Mouse (Mus musculus): ENCODE results near the gene Gramd1a. TPM values are rescaled to one million over a fixed set of nuclear protein-coding genes. Genes with fewer than 3 reads are reported as not detected.
A peak's percentile ranks its signal among the peaks of the same experiment; 100 is the strongest.

Gramd1a gene
- polyA plus RNA-seq, 1 experiment: 64.9 TPM

DNA sequence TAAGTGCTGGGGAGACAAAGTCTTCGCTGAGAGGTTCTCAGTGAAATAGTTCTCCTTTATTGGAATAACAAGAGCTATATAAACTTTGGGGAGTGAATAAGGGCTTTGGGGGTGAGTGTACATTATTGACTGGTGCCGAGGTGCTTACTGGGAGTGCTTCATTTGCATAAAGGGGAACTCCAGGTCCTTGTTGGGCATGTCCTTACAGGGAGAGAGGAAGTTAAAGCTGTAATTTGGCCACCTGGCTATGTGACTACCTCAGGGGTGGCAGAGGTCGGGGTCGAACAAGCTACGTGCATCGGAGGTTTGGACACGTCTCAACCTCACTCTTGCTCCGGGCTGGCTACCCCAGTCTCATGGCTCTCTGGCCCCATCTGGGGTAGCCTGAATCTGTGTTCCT lies 18.8 kb upstream of the Gramd1a start:
- H3K4me1 ChIP-seq (ENCODE audit: control insufficient read depth, insufficient read depth, insufficient read length, low read length): no peaks in the 10 kb centered on the region
- WGBS: 65% methylated on average over 8 of the region's 8 CpGs
- H3K27ac ChIP-seq (ENCODE audit: insufficient read depth, low read depth, low read length): no peak overlapping the region
- H3K27me3 ChIP-seq (ENCODE audit: control insufficient read depth, insufficient read depth, low read length): no peaks in the 10 kb centered on the region
- TF ChIP-seq POLR2A (IDR thresholded peaks at IDR 0.05; ENCODE audit: low read depth, low read length) (no peak), CTCF (IDR thresholded peaks at IDR 0.05; ENCODE audit: extremely low read depth, insufficient read length, insufficient replicate concordance, low read depth, low read length) (no peak)
- H3K36me3 ChIP-seq (ENCODE audit: control insufficient read depth, insufficient read depth, low read length): no peaks in the 10 kb centered on the region
- H3K4me3 ChIP-seq (ENCODE audit: low read depth, low read length): no peak overlapping the region

DNA sequence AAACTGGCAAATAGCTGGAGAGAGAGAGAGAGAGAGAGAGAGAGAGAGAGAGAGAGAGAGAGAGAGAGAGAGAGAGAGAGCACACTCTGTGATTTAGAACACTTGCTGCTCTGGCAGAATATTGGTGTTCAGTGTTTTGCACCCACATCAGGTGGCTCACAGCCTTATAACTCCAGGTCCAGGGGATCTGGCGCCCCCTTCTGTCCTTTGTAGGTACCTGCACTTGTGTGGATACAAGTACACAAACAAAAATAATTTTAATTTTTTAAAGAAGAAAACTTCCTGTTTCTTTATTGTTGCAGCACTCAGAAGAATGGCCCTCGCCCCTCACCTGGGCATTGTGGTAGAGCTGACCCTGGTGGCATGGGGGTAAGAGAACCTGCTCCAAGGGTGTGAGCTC lies 16.5 kb upstream of the Gramd1a start:
- no peaks in the 10 kb centered on the region for H3K4me1 ChIP-seq (ENCODE audit: control insufficient read depth, insufficient read depth, insufficient read length, low read length)
- no peak overlapping the region for H3K27ac ChIP-seq (ENCODE audit: insufficient read depth, low read depth, low read length)
- H3K4me3 ChIP-seq (ENCODE audit: low read depth, low read length): no peak overlapping the region
- TF ChIP-seq POLR2A (IDR thresholded peaks at IDR 0.05; ENCODE audit: low read depth, low read length) (no peak), CTCF (IDR thresholded peaks at IDR 0.05; ENCODE audit: extremely low read depth, insufficient read length, insufficient replicate concordance, low read depth, low read length) (peak; percentile 52; the same call in 1 of the 2 replicates)
- 17% methylated on average over 2 of the region's 2 CpGs for WGBS
- H3K27me3 ChIP-seq (ENCODE audit: control insufficient read depth, insufficient read depth, low read length): no peaks in the 10 kb centered on the region
- H3K36me3 ChIP-seq (ENCODE audit: control insufficient read depth, insufficient read depth, low read length): no peaks in the 10 kb centered on the region

GRCm38 (mm10) chr7:31170520-31170919 lies 14.8 kb upstream of the Gramd1a start:
- TF ChIP-seq POLR2A (IDR thresholded peaks at IDR 0.05; ENCODE audit: low read depth, low read length) (no peak), CTCF (IDR thresholded peaks at IDR 0.05; ENCODE audit: extremely low read depth, insufficient read length, insufficient replicate concordance, low read depth, low read length) (no peak)
- WGBS: 88% methylated on average over 9 of the region's 9 CpGs
- Histone ChIP-seq H3K36me3 (ENCODE audit: control insufficient read depth, insufficient read depth, low read length) (no peaks in the 10 kb centered on the region), H3K4me3 (ENCODE audit: low read depth, low read length) (no peak overlapping the region), H3K27me3 (ENCODE audit: control insufficient read depth, insufficient read depth, low read length) (no peaks in the 10 kb centered on the region), H3K4me1 (ENCODE audit: control insufficient read depth, insufficient read depth, insufficient read length, low read length) (no peaks in the 10 kb centered on the region), H3K27ac (ENCODE audit: insufficient read depth, low read depth, low read length) (no peak overlapping the region)

GRCm38 (mm10) chr7:31168412-31168811 lies 12.7 kb upstream of the Gramd1a start:
- H3K36me3 ChIP-seq (ENCODE audit: control insufficient read depth, insufficient read depth, low read length): no peaks in the 10 kb centered on the region
- no peak overlapping the region for H3K4me3 ChIP-seq (ENCODE audit: low read depth, low read length)
- H3K27ac ChIP-seq (ENCODE audit: insufficient read depth, low read depth, low read length): no peak overlapping the region
- WGBS: 44% methylated on average over 8 of the region's 8 CpGs
- H3K4me1 ChIP-seq (ENCODE audit: control insufficient read depth, insufficient read depth, insufficient read length, low read length): peaks cover 2% of the 10 kb centered on the region; the same call in 1 of the 2 replicates
- no peaks in the 10 kb centered on the region for H3K27me3 ChIP-seq (ENCODE audit: control insufficient read depth, insufficient read depth, low read length)
- no peak for TF ChIP-seq CTCF (IDR thresholded peaks at IDR 0.05; ENCODE audit: extremely low read depth, insufficient read length, insufficient replicate concordance, low read depth, low read length)
- TF ChIP-seq POLR2A (IDR thresholded peaks at IDR 0.05; ENCODE audit: low read depth, low read length): no peak

- no peak overlapping the region for H3K4me3 ChIP-seq (ENCODE audit: low read depth, low read length)
- H3K4me1 ChIP-seq (ENCODE audit: control insufficient read depth, insufficient read depth, insufficient read length, low read length): peaks cover 5% of the 10 kb centered on the region; the same call in 1 of the 2 replicates
- H3K27ac ChIP-seq (ENCODE audit: insufficient read depth, low read depth, low read length): no peak overlapping the region
- no peaks in the 10 kb centered on the region for H3K27me3 ChIP-seq (ENCODE audit: control insufficient read depth, insufficient read depth, low read length)
- TF ChIP-seq CTCF (IDR thresholded peaks at IDR 0.05; ENCODE audit: extremely low read depth, insufficient read length, insufficient replicate concordance, low read depth, low read length) (no peak), POLR2A (IDR thresholded peaks at IDR 0.05; ENCODE audit: low read depth, low read length) (no peak)
- no peaks in the 10 kb centered on the region for H3K36me3 ChIP-seq (ENCODE audit: control insufficient read depth, insufficient read depth, low read length)
- 73% methylated on average over 1 of the region's 1 CpGs for WGBS
Observed at GRCm38 (mm10) chr7:31164748-31165147, 9.1 kb upstream of the Gramd1a start.

DNA sequence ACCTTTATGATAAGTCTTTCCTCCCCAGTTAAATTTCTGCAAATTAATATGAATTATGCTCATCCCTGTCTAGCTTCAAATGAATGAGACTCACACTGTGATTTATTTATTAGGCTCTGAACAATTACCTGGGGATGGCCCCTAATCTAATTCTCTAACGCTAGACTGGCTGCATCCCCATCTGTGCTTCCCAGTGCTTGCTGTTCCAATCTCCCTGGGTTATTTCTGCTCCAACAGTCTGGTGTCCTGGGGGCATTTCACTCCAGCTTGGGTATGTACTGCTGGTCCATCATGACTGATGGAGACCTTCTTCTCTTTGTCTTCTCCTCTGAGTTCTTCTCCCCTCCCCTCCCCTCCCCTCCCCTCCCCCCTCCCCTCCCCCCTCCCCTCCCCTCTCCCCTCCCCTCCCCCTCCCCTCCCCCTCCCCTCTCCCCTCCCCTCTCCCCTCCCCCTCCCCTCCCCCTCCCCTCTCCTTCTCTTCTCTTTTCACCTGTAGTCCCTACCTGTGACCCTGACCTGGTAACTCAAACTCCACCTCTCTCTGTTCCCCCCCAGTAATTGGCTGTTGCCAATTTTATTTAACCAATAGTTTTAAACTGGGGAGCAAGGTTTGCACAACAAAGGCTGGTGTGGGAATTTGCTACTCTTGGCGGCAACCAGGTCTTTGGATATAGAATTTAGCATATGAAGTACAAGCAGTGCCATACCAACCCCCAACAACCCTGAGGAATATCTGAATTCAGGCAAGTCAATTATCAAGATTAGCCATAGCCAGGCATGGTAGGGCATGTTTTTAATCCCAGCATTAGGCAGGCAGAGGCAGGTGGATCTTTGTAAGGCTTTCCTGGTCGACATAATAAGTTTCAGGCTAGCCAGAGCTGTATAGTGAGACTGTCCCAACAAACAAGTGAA lies 8.2 kb upstream of the Gramd1a start:
- Histone ChIP-seq H3K4me3 (ENCODE audit: low read depth, low read length) (no peak overlapping the region), H3K27ac (ENCODE audit: insufficient read depth, low read depth, low read length) (no peak overlapping the region), H3K36me3 (ENCODE audit: control insufficient read depth, insufficient read depth, low read length) (no peaks in the 10 kb centered on the region), H3K4me1 (ENCODE audit: control insufficient read depth, insufficient read depth, insufficient read length, low read length) (peaks cover 5% of the 10 kb centered on the region; the same call in 1 of the 2 replicates), H3K27me3 (ENCODE audit: control insufficient read depth, insufficient read depth, low read length) (no peaks in the 10 kb centered on the region)
- TF ChIP-seq CTCF (IDR thresholded peaks at IDR 0.05; ENCODE audit: extremely low read depth, insufficient read length, insufficient replicate concordance, low read depth, low read length) (no peak), POLR2A (IDR thresholded peaks at IDR 0.05; ENCODE audit: low read depth, low read length) (no peak)
- 56% methylated on average over 3 of the region's 3 CpGs for WGBS

DNA sequence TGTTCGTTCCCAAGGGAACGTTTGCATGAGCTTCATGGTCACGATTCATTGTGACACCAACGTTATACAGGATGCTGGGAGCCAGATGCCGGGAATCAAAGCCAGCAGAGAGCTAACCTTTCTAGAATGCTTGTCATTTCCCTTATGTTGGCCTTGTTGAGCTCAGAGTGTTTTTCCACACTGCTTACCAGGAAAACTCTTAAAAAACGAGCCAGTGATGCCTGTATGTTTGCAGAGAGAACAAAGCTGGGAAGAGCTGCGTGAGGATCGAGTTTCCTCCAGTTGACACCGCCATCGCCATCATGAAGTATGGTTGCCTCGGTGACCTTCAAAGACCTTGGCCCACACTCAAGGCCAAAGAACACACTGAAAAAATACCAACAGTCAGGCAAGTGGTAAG lies 6.6 kb upstream of the Gramd1a start:
- TF ChIP-seq CTCF (IDR thresholded peaks at IDR 0.05; ENCODE audit: extremely low read depth, insufficient read length, insufficient replicate concordance, low read depth, low read length): no peak
- no peak for TF ChIP-seq POLR2A (IDR thresholded peaks at IDR 0.05; ENCODE audit: low read depth, low read length)

More for the DNA sequence above, 6.6 kb upstream of the Gramd1a start:
- H3K27ac ChIP-seq (ENCODE audit: insufficient read depth, low read depth, low read length): peak overlapping the region; percentile 53
- peaks cover 5% of the 10 kb centered on the region; the same call in 1 of the 2 replicates for H3K4me1 ChIP-seq (ENCODE audit: control insufficient read depth, insufficient read depth, insufficient read length, low read length)
- no peaks in the 10 kb centered on the region for H3K36me3 ChIP-seq (ENCODE audit: control insufficient read depth, insufficient read depth, low read length)
- WGBS: 77% methylated on average over 11 of the region's 11 CpGs
- no peaks in the 10 kb centered on the region for H3K27me3 ChIP-seq (ENCODE audit: control insufficient read depth, insufficient read depth, low read length)
- no peak overlapping the region for H3K4me3 ChIP-seq (ENCODE audit: low read depth, low read length)

All from small intestine, adult 2 months (tissue).